Mouse (Mus musculus): ENCODE measurements at regions not wholly inside any gene's neighbourhood (a gene's known extent, or its start where the extent isn't known, plus 50 kb on each side); places are given as distances from the start of the nearest gene placed in this dataset.
"Not testable (repeated sequence)": the region's sequence is repeated elsewhere in the genome, so short reads cannot be mapped to it uniquely, and the experiment has no call there.

DNA sequence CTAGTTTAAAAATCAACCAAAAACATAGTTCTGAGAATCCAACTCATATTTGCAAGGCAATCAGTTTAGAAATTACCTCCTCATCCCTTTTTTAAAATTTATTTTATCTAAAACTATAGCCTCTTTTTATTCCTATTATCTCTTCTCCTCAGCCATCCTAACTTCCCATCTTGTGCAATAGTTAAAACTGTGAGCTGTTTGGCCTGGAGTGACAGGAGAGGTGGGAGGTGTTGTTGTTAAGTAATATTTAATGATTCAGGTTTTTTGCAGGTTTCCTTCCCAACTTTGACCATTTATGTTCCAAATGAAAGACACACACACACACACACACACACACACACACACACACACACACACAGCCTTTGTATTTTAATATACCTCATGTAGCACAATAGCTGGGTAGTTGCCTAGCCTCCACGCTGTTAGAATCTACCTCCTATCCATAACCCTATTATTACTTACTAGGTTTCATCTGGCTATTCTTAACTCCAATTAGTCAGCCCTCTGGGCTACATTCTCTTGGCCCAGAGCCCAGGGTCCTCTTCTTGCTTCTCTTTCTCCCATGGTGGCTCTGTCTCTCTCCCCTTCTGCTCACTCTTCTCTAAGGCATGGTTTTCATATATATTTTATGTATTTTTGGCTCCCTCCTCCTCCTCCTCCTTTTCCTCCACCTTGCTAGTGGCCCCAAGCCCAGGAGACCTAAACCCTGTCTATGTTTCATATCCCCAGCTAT, 113.5 kb downstream of the Olfr721-ps1 start:
- H3K4me3 ChIP-seq (replicated peaks; ENCODE audit: insufficient read depth, low read depth, low read length): no peak overlapping the region
- no peak for DNase-seq
- H3K27me3 ChIP-seq (ENCODE audit: control insufficient read depth, insufficient read depth, low read length): no peaks in the 10 kb centered on the region
- TF ChIP-seq CTCF (IDR thresholded peaks at IDR 0.05; ENCODE audit: borderline replicate concordance, insufficient read depth, low read depth, low read length) (no peak), POLR2A (IDR thresholded peaks at IDR 0.05; ENCODE audit: borderline replicate concordance, insufficient read depth, low read length) (no peak)
- WGBS: 54% methylated on average over 1 of the region's 1 CpGs
- no peaks in the 10 kb centered on the region for H3K4me1 ChIP-seq (ENCODE audit: control insufficient read depth, insufficient read depth, low read length)
- H3K27ac ChIP-seq (ENCODE audit: insufficient read depth, low read length): no peak overlapping the region

DNA sequence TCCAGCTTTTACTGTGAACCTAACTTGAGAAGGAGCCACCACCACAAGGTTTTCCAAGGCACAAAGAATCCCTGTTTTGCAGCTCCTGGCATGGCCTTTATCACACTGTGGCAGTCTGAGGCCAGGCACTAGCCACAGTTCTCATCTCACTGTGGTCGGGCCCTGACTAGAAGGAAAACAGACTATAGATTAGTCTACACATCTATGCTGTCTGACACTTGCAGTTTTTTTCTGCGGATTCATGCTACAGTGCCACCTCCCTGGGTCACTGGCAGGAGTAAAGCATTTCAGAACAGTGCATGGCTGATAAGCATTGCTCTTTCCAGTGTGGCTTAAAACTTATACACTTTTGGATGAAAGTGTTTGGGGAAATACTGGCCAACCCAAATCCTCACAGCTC, 114.3 kb downstream of the Olfr721-ps1 start:
- no peak for DNase-seq
- H3K27me3 ChIP-seq (ENCODE audit: control insufficient read depth, insufficient read depth, low read length): no peaks in the 10 kb centered on the region
- H3K27ac ChIP-seq (ENCODE audit: insufficient read depth, low read length): no peak overlapping the region
- no peak for TF ChIP-seq POLR2A (IDR thresholded peaks at IDR 0.05; ENCODE audit: borderline replicate concordance, insufficient read depth, low read length)
- TF ChIP-seq CTCF (IDR thresholded peaks at IDR 0.05; ENCODE audit: borderline replicate concordance, insufficient read depth, low read depth, low read length): no peak
- H3K4me3 ChIP-seq (replicated peaks; ENCODE audit: insufficient read depth, low read depth, low read length): no peak overlapping the region
- 77% methylated on average over 2 of the region's 2 CpGs for WGBS
- H3K4me1 ChIP-seq (ENCODE audit: control insufficient read depth, insufficient read depth, low read length): no peaks in the 10 kb centered on the region

DNA sequence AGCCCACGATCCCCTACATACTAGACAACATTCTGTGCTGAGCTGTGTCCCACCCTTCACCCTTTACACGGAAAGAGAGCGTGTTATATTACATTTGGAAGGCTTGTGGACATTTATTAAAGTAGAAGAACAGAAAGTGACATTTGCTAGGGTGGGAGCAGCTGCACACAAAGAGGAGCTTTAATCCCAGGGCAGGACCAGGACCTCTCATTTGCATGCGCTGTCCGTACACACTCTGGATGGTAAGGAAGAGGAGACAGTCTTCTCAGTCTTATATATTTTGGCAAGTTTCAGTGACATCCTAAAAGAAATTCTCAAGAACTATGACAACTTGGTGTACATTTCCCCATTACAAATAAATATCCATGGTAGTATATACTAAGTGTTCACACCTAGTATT, 114.8 kb downstream of the Olfr721-ps1 start:
- no peak for TF ChIP-seq CTCF (IDR thresholded peaks at IDR 0.05; ENCODE audit: borderline replicate concordance, insufficient read depth, low read depth, low read length)
- TF ChIP-seq POLR2A (IDR thresholded peaks at IDR 0.05; ENCODE audit: borderline replicate concordance, insufficient read depth, low read length): no peak
- DNase-seq: no peak
- Histone ChIP-seq H3K27me3 (ENCODE audit: control insufficient read depth, insufficient read depth, low read length) (no peaks in the 10 kb centered on the region), H3K4me1 (ENCODE audit: control insufficient read depth, insufficient read depth, low read length) (no peaks in the 10 kb centered on the region), H3K27ac (ENCODE audit: insufficient read depth, low read length) (no peak overlapping the region), H3K4me3 (replicated peaks; ENCODE audit: insufficient read depth, low read depth, low read length) (no peak overlapping the region)
- 60% methylated on average over 5 of the region's 5 CpGs for WGBS

DNA sequence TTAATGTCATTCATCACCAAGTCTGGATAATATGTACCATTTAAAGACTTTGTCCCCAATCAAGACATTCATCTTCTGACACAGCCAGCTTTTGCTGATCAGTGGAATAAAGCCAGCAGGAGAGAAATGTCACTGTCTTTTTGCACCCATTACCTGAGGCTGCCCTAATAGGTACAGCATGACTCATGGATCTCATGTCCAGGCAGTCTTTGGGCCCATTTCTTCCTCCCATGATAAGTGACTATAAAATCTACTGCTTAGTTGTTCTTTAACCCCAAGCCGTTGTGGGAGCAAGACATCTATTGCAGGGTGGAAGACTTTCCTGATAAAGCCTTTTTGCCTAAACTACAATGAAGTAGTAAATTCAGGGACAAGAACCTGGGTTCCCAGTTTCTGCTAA, 116.9 kb downstream of the Olfr721-ps1 start:
- Histone ChIP-seq H3K27me3 (ENCODE audit: control insufficient read depth, insufficient read depth, low read length) (no peaks in the 10 kb centered on the region), H3K4me1 (ENCODE audit: control insufficient read depth, insufficient read depth, low read length) (no peaks in the 10 kb centered on the region), H3K27ac (ENCODE audit: insufficient read depth, low read length) (no peak overlapping the region), H3K4me3 (replicated peaks; ENCODE audit: insufficient read depth, low read depth, low read length) (no peak overlapping the region)
- 93% methylated on average over 1 of the region's 1 CpGs for WGBS
- no peak for DNase-seq
- no peak for TF ChIP-seq POLR2A (IDR thresholded peaks at IDR 0.05; ENCODE audit: borderline replicate concordance, insufficient read depth, low read length)

DNA sequence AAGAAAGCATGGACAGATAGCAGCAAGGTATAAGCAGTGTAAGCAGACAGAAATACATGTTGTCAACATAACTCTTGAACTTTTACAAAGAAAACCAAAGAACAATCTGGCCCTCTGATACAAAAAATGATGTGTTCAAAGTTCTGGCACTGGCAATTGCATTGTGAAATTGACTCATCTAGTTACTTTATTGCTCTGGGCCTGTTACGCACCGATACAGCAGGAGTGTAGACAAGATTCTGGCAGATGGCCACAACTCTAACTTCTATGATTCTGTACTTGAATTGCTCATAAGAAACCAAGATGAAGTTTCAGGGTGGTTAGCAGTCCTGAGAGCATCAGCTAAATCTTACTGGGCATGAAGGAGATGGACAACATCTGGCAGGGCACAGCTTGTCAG, 117.7 kb downstream of the Olfr721-ps1 start:
- no peak overlapping the region for H3K4me3 ChIP-seq (replicated peaks; ENCODE audit: insufficient read depth, low read depth, low read length)
- 63% methylated on average over 2 of the region's 2 CpGs for WGBS
- no peak for DNase-seq

DNA sequence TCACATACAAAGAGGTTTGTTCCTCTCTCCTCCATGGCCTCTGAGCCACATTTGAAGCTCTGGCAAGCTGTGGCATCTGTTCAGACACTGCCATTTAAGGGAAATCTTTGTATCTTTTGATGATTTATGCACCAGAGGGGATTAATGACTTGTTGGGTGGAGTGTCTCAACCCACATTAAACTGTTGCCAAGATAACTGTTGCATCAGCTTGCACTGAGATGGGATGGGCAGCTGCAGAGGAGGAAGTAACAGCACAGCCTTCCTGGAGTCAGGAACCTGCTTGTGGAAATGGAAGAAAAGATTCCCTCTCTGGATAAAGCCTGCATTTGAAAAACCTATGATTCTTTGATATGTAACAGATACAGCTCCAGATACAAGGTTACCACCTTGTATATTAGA, 119.1 kb downstream of the Olfr721-ps1 start:
- no peak overlapping the region for H3K4me3 ChIP-seq (replicated peaks; ENCODE audit: insufficient read depth, low read depth, low read length)
- DNase-seq: no peak
- H3K4me1 ChIP-seq (ENCODE audit: control insufficient read depth, insufficient read depth, low read length): no peaks in the 10 kb centered on the region
- TF ChIP-seq POLR2A (IDR thresholded peaks at IDR 0.05; ENCODE audit: borderline replicate concordance, insufficient read depth, low read length) (no peak), CTCF (IDR thresholded peaks at IDR 0.05; ENCODE audit: borderline replicate concordance, insufficient read depth, low read depth, low read length) (no peak)
- no peak overlapping the region for H3K27ac ChIP-seq (ENCODE audit: insufficient read depth, low read length)
- no peaks in the 10 kb centered on the region for H3K27me3 ChIP-seq (ENCODE audit: control insufficient read depth, insufficient read depth, low read length)

More for the DNA sequence above, 117.7 kb downstream of the Olfr721-ps1 start:
- Histone ChIP-seq H3K4me1 (ENCODE audit: control insufficient read depth, insufficient read depth, low read length) (no peaks in the 10 kb centered on the region), H3K27ac (ENCODE audit: insufficient read depth, low read length) (no peak overlapping the region), H3K27me3 (ENCODE audit: control insufficient read depth, insufficient read depth, low read length) (no peaks in the 10 kb centered on the region)
- no peak for TF ChIP-seq CTCF (IDR thresholded peaks at IDR 0.05; ENCODE audit: borderline replicate concordance, insufficient read depth, low read depth, low read length)

DNA sequence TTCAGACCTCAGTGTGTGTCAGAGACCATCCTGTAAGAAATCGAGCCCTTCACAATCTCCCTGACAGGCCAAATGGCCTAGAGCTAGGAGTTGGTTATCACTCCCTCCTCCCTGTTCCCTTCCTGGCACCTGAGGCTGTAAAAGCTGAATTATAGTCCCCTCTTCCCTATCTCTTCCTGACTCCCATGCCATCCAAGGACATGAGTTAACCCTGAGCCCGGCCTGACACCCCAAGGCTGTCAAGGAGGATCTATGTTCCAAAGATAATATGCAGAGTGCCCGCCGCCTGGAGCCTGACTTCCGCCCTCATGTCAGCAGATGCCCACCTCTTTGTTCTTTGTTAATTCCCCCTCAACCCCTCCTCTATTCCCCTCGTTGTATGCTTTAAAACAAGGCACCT, 120.2 kb downstream of the Olfr721-ps1 start:
- H3K27ac ChIP-seq (ENCODE audit: insufficient read depth, low read length); H3K4me1 ChIP-seq (ENCODE audit: control insufficient read depth, insufficient read depth, low read length); H3K4me3 ChIP-seq (replicated peaks; ENCODE audit: insufficient read depth, low read depth, low read length); H3K27me3 ChIP-seq (ENCODE audit: control insufficient read depth, insufficient read depth, low read length); DNase-seq: not testable (repeated sequence)
- WGBS: 76% methylated on average over 6 of the region's 6 CpGs

DNA sequence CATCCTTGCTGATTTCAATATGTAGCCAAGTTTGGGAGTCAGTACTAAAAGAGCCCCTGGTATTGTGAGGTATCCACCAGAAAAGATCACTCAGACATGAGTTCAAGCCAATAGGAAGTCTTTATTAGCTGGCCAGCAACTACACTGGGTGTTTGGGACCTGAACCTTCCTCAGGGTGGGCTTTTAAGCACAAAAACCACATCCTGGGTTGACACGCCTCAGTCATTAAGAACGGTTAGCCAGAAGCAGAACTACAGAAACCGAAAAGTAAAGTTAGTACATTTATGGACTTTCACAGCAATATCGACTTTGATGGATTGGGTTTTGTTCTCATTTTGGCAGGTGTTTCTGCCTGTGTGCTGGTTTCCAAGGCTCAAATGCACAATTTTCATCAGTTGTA, 124.1 kb downstream of the Olfr721-ps1 start:
- WGBS: 94% methylated on average over 4 of the region's 4 CpGs
- no peaks in the 10 kb centered on the region for H3K4me1 ChIP-seq (ENCODE audit: control insufficient read depth, insufficient read depth, low read length)
- H3K27ac ChIP-seq (ENCODE audit: insufficient read depth, low read length): no peak overlapping the region
- no peak for TF ChIP-seq POLR2A (IDR thresholded peaks at IDR 0.05; ENCODE audit: borderline replicate concordance, insufficient read depth, low read length)
- TF ChIP-seq CTCF (IDR thresholded peaks at IDR 0.05; ENCODE audit: borderline replicate concordance, insufficient read depth, low read depth, low read length): no peak
- H3K4me3 ChIP-seq (replicated peaks; ENCODE audit: insufficient read depth, low read depth, low read length): no peak overlapping the region
- DNase-seq: no peak
- H3K27me3 ChIP-seq (ENCODE audit: control insufficient read depth, insufficient read depth, low read length): no peaks in the 10 kb centered on the region
